Mouse (Mus musculus) brain, embryonic 14.5 days (tissue): ENCODE measurements around the gene Tmem132a.

ENCODE experiments used
- CTCF ChIP-seq: fragments of 200-500 bp; IDR thresholded peaks from 2 replicates; pipeline ENCODE4 v1.5.1; 2012; ENCODE audit warnings: inconsistent platforms, mild to moderate bottlenecking, moderate library complexity, borderline replicate concordance; ENCODE audit not compliant: insufficient read depth, insufficient read length; ENCODE audit errors: extremely low read depth
- POLR2A ChIP-seq: fragments of 200-500 bp; IDR thresholded peaks from 2 replicates; pipeline ENCODE4 v1.6.1; 2012; ENCODE audit warnings: mild to moderate bottlenecking, inconsistent platforms, borderline replicate concordance; ENCODE audit not compliant: poor library complexity, insufficient read depth, insufficient read length, severe bottlenecking; ENCODE audit errors: extremely low read depth

DNA sequence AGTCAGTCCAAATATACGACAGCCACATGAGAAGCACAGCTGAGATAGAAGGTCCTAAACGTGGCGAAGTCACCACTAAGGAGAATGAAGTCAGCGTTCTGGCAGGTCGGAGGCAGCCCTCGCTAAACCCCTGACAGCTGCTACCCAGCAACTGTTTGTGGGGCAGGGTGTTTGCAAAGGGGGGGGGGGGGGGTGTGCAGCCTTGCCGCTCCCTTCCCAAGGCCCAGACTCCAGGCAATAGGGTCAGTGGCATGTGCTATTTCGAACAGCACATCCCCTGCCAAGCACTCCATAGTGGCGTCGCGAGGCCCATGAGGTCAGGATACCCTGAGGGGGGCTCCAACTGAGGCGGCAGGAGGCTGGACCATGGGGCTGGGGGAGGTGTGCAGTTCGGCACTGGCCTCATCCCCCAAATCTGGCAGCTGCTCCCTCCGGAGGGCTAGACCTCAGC lies 11.3 kb upstream of the Tmem132a start:
- TF ChIP-seq CTCF = no peak
- no peak for TF ChIP-seq POLR2A
